Mouse (Mus musculus) myocyte (in vitro differentiated cells): ENCODE data around the gene Dcaf15. TPM values are rescaled to one million over a fixed set of nuclear protein-coding genes. Genes with fewer than 3 reads are reported as not detected.

Experiments used
- H3K27me3 ChIP-seq: one replicate; pipeline ENCODE4 v1.6.1; 2011; ENCODE audit not compliant: control insufficient read depth, insufficient read depth, insufficient read length
- H3K36me3 ChIP-seq: one replicate; pipeline ENCODE4 v1.6.1; 2011; ENCODE audit not compliant: control insufficient read depth, insufficient read depth
- H3K4me2 ChIP-seq: one replicate; pipeline ENCODE4 v1.6.1; 2011; ENCODE audit warnings: low read depth, control low read depth
- H3K4me3 ChIP-seq: one replicate; pipeline ENCODE4 v1.5.1; 2011; ENCODE audit warnings: mild to moderate bottlenecking, control low read depth, moderate library complexity
- H3K79me2 ChIP-seq: one replicate; pipeline ENCODE4 v1.6.1; 2011; ENCODE audit not compliant: control insufficient read depth, insufficient read depth
- H3ac ChIP-seq: one replicate; pipeline ENCODE4 v1.6.1; 2011; ENCODE audit not compliant: control insufficient read depth, insufficient read length
- CEBPB ChIP-seq: IDR thresholded peaks from 2 replicates; pipeline ENCODE4 v1.6.1; 2011; ENCODE audit warnings: mild to moderate bottlenecking, moderate library complexity; ENCODE audit not compliant: poor library complexity, insufficient read depth, severe bottlenecking
- E2F4 ChIP-seq: IDR thresholded peaks from one replicate; pipeline ENCODE4 v1.6.1; 2011; ENCODE audit warnings: mild to moderate bottlenecking, control low read depth, moderate library complexity; ENCODE audit not compliant: insufficient read depth
- MAX ChIP-seq: IDR thresholded peaks from one replicate; pipeline ENCODE4 v1.6.1; 2011; ENCODE audit warnings: low read depth, mild to moderate bottlenecking, control low read depth
- MYOD1 ChIP-seq, 3 experiments: IDR thresholded peaks; one replicate each; pipeline ENCODE4 v1.6.1; 2011; ENCODE audit warnings: control low read depth in 2 of 3, low read depth in 2 of 3, mild to moderate bottlenecking in 2 of 3, moderate library complexity in 1 of 3; ENCODE audit not compliant: insufficient read length in 2 of 3, control insufficient read depth in 1 of 3
- MYOG ChIP-seq, 3 experiments: IDR thresholded peaks; one replicate each; pipeline ENCODE4 v1.6.1; 2011; ENCODE audit warnings: control low read depth in 2 of 3, low read depth in 2 of 3, mild to moderate bottlenecking in 2 of 3; ENCODE audit not compliant: insufficient read length in 2 of 3, control insufficient read depth in 1 of 3, insufficient read depth in 1 of 3
- POLR2A ChIP-seq: IDR thresholded peaks from one replicate; pipeline ENCODE4 v1.6.1; 2011; ENCODE audit warnings: low read depth, mild to moderate bottlenecking, control low read depth, moderate library complexity; ENCODE audit not compliant: insufficient read length
- POLR2AphosphoS2 ChIP-seq: IDR thresholded peaks from one replicate; pipeline ENCODE4 v1.6.1; 2011; ENCODE audit warnings: low read depth, control low read depth; ENCODE audit not compliant: insufficient read length
- REST ChIP-seq: IDR thresholded peaks from one replicate; pipeline ENCODE4 v1.6.1; 2011; ENCODE audit warnings: mild to moderate bottlenecking, control low read depth, moderate library complexity; ENCODE audit not compliant: insufficient read depth, insufficient read length
- SRF ChIP-seq: IDR thresholded peaks from one replicate; pipeline ENCODE4 v1.6.1; 2011; ENCODE audit warnings: low read depth; ENCODE audit not compliant: control insufficient read depth, insufficient read length
- TCF12 ChIP-seq: IDR thresholded peaks from one replicate; pipeline ENCODE4 v1.6.1; 2011; ENCODE audit warnings: mild to moderate bottlenecking, control low read depth; ENCODE audit not compliant: poor library complexity, insufficient read depth, severe bottlenecking
- TCF3 ChIP-seq: IDR thresholded peaks from one replicate; pipeline ENCODE4 v1.6.1; 2011; ENCODE audit warnings: low read depth, control low read depth; ENCODE audit not compliant: insufficient read length
- USF1 ChIP-seq: IDR thresholded peaks from one replicate; pipeline ENCODE4 v1.6.1; 2011; ENCODE audit warnings: low read depth, mild to moderate bottlenecking, control low read depth, moderate library complexity
- polyA plus RNA-seq: library from polyadenylated mRNA; unstranded; fragments of >200 nt; fragmentation: generic; extraction: Trizol; gene quantifications from one replicate; pipeline ENCODE4 v1.2.1, GENCODE M21; 2012; ENCODE audit warnings: missing spikeins

Dcaf15 gene
- 24.3 TPM for polyA plus RNA-seq

DNA sequence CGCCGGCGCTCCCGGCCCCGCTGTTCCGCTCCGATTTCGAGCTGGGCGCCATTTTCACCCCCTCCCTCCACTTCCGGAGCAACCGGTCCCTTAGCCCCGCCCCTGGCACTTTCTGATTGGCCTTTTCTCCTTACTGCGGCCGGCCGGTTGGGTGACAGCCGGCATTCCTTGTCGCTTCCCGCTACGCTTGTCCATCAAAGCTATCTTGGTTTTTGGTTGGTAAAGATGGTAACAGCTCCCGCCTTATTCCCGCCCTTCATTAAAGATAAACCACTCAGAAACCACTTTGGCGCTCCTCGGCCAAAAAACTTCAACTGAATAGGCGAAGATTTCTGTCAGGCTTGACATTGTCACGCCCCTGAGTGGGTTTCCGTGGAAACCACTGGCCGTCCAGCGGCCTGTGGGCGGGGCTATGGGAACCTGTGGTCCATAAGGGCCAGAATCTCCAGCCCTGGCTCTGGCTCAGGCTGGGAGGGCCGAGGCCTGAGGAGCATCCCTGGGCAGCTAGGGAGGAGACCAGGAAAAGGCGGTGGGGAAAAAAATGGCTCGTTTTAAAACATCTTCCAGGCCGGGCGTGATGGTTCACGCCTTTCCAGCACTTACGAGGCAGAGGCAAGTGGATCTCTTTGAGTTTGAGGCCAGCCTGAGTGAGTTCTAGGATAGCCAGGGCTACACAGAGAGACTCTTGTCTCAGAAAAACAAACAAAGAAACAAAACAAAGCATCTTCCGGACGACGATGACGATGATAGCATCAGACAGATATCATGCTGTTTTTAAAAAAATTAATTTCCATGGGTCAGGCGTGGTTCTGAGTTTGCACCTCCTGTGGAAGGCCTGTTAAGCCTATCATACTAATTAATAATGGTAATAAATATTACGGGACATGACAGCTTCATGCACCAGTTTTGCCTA lies at the start of gene Dcaf15:
Gene Dcaf15 (minus strand): TSS at position 72 of the 913 bp plus-strand sequence.
- H3K4me2 ChIP-seq = peak within 1 kb of the TSS; percentile 78
- H3K79me2 ChIP-seq = peaks cover 13% of the 10 kb centered on the region

DNA sequence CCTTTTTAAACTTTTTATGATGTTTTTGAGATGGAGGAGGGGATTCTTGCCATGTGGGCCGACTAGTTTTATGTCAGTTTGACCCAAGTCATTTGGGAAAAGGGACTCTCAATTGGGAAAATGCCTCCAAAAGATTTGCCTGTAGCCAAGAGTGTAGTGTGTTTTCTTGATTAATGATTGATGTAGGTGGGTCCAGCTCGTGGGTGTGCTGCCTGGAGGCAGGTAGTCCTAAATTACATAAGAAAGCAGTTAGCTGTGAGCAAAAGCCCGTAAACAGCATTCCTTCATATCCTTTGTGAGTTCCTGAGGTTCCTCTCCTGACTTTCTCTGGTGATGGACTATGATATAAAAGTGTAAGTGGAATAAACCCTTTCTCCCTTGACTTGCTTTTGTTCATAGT lies 44.6 kb upstream of the Dcaf15 start:
- H3K27me3 ChIP-seq = no peaks in the 10 kb centered on the region
- no peak overlapping the region for H3ac ChIP-seq
- no peak overlapping the region for H3K4me2 ChIP-seq
- no peak overlapping the region for H3K4me3 ChIP-seq
- no peak for TF ChIP-seq TCF12
- no peak for TF ChIP-seq POLR2AphosphoS2
- TF ChIP-seq MAX = no peak
- TF ChIP-seq USF1 = no peak
- no peak for TF ChIP-seq E2F4
- TF ChIP-seq REST = no peak
- TF ChIP-seq TCF3 = no peak
- no peak for TF ChIP-seq SRF
- TF ChIP-seq POLR2A = no peak
- no peak for TF ChIP-seq MYOG (IDR thresholded peaks at IDR 0.05; ENCODE audit: control insufficient read depth in 1 of 3, insufficient read depth in 1 of 3, insufficient read length in 2 of 3, low read depth in 2 of 3)
- TF ChIP-seq MYOD1 (IDR thresholded peaks at IDR 0.05; ENCODE audit: control insufficient read depth in 1 of 3, insufficient read length in 2 of 3, low read depth in 2 of 3) = no peak
- TF ChIP-seq CEBPB = no peak
- H3K36me3 ChIP-seq = no peaks in the 10 kb centered on the region
- peaks cover 4% of the 10 kb centered on the region for H3K79me2 ChIP-seq

More for the DNA sequence above, at the start of gene Dcaf15:
- H3ac ChIP-seq = peak within 1 kb of the TSS; percentile 16
- H3K4me3 ChIP-seq = peak within 1 kb of the TSS; percentile 37
- H3K27me3 ChIP-seq = no peaks in the 10 kb centered on the region
- no peaks in the 10 kb centered on the region for H3K36me3 ChIP-seq
- TF ChIP-seq POLR2A = peak; percentile 34
- peak; percentile 75 for TF ChIP-seq E2F4
- no peak for TF ChIP-seq POLR2AphosphoS2
- TF ChIP-seq REST = no peak
- TF ChIP-seq TCF12 = no peak
- no peak for TF ChIP-seq SRF
- no peak for TF ChIP-seq MAX
- TF ChIP-seq CEBPB = no peak
- no peak for TF ChIP-seq MYOD1 (IDR thresholded peaks at IDR 0.05; ENCODE audit: control insufficient read depth in 1 of 3, insufficient read length in 2 of 3, low read depth in 2 of 3)
- no peak for TF ChIP-seq TCF3

DNA sequence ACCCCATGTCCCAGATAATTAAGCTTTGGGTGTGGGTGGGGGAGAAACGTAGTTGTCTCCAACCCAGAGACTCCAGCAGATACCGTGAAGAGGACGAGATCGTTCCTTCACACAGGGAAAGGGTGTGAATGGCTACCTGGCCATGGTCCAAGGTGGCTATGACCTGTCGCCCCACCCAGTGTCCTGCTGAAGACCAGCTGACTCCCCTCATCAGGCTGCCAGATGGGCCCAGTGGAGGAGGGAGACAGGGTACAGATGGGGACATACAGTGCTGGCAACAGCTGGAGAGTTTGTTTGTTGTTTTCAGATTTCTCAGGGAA lies 43.9 kb upstream of the Dcaf15 start:
- Histone ChIP-seq H3K4me2 (peak overlapping the region; percentile 77), H3K79me2 (peaks cover 4% of the 10 kb centered on the region), H3ac (no peak overlapping the region), H3K27me3 (no peaks in the 10 kb centered on the region), H3K4me3 (peak overlapping the region; percentile 70), H3K36me3 (no peaks in the 10 kb centered on the region)
- no peak for TF ChIP-seq REST

DNA sequence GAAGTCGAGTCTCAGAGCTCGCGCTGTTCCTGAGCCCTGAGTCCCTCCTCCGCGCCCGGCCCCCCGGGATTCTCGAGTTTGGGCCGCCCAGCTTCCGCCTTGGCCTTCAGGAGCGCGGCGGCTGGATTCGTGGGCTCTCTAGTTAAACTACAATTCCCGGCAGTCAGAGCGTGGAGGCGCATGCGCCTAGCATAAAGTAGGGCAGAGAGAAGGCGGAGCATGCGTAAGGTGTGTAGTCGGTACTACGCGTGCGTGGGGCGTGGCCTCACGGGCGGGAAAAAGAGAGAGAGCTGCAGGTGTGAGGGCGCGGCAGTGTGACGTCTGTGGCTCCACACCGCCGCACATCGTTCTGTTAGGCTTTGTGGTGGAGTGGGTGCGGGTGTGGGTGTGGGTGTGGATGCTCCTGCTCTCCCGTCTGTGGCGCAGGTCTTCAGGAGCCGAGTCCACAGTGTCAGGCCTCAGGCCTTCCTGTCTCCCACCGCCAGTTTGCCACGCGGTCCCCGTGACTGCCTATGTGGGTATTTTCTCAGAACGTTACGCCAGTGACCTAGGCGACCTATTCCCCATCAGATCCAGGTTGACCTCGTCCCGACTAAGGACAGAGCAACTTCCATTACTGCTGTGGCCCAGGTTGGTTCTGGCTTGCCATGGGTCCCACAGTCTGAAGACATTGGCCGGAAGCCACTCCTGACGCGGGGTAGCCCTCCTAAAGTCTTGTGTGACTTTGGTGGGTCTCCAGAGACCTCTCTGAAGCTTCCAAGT lies 43.4 kb upstream of the Dcaf15 start, which contains the start of the genes Cc2d1a and 4930432K21Rik:
Gene Cc2d1a (minus strand): TSS at position 168 of the 762 bp plus-strand sequence.
Gene 4930432K21Rik (plus strand): TSS at position 257 of the 762 bp plus-strand sequence.
- TF ChIP-seq CEBPB (no peak), E2F4 (peak; percentile 75), POLR2AphosphoS2 (peak; percentile 73), MYOD1 (IDR thresholded peaks at IDR 0.05; ENCODE audit: control insufficient read depth in 1 of 3, insufficient read length in 2 of 3, low read depth in 2 of 3) (peak in 1 of 3 experiments; percentile 44), POLR2A (peak; percentile 68), TCF12 (no peak), MYOG (IDR thresholded peaks at IDR 0.05; ENCODE audit: control insufficient read depth in 1 of 3, insufficient read depth in 1 of 3, insufficient read length in 2 of 3, low read depth in 2 of 3) (no peak)
- Histone ChIP-seq H3K27me3 (no peaks in the 10 kb centered on the region), H3K79me2 (peaks cover 4% of the 10 kb centered on the region), H3K4me2 (peak within 1 kb of the TSS; percentile 79), H3K4me3 (peak within 1 kb of the TSS; percentile 70), H3ac (peak within 1 kb of the TSS; percentile 7), H3K36me3 (no peaks in the 10 kb centered on the region)

DNA sequence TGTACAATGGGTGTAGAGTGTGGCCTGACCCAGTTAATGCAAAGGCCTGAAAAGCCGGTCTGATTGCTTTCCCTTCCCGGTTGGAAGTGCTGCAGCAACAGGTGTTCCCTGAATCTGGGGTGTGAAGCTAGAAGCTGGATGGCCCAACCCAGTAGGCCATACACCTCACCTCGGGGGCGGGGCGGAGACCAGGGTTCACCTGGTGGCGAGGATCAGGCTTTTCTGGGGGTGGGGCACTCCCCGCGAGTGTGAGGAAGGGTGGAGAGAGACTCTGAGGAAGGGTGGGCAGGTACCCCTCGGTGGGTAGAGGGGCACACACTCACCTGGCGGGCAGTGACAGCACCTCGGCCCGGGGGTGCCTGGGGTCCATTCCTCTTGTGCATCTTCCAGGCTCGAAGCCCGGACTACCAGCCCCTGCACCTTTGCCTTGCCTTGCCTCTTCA lies 42.8 kb upstream of the Dcaf15 start:
- no peaks in the 10 kb centered on the region for H3K27me3 ChIP-seq
- H3K4me2 ChIP-seq = peak overlapping the region; percentile 79
- H3K4me3 ChIP-seq = peak overlapping the region; percentile 70
- TF ChIP-seq USF1 (no peak), MYOD1 (IDR thresholded peaks at IDR 0.05; ENCODE audit: control insufficient read depth in 1 of 3, insufficient read length in 2 of 3, low read depth in 2 of 3) (peak in 1 of 3 experiments; percentile 5), CEBPB (no peak)
- peaks cover 4% of the 10 kb centered on the region for H3K79me2 ChIP-seq
- H3ac ChIP-seq = peak overlapping the region; percentile 7
- H3K36me3 ChIP-seq = no peaks in the 10 kb centered on the region
